Mouse (Mus musculus) c-Kit-positive CD71-negative TER-119-negative erythroid progenitor cells, embryonic 14.5 days (primary cell): ENCODE data around the gene Dynlt1a.
"Not testable (repeated sequence)": the region's sequence is repeated elsewhere in the genome, so short reads cannot be mapped to it uniquely, and the experiment has no call there.

Experiments used
- DNase-seq: peaks from one replicate; pipeline ENCODE4 v3.0.0-alpha.2; 2013; ENCODE audit warnings: low read depth

The Dynlt1a gene

GRCm38 (mm10) chr17:6289045-6289444 is 28.3 kb downstream of the Dynlt1a start:
- not testable (repeated sequence) for DNase-seq

GRCm38 (mm10) chr17:6286169-6286568 is 31.1 kb downstream of the Dynlt1a start:
- DNase-seq = not testable (repeated sequence)

DNA sequence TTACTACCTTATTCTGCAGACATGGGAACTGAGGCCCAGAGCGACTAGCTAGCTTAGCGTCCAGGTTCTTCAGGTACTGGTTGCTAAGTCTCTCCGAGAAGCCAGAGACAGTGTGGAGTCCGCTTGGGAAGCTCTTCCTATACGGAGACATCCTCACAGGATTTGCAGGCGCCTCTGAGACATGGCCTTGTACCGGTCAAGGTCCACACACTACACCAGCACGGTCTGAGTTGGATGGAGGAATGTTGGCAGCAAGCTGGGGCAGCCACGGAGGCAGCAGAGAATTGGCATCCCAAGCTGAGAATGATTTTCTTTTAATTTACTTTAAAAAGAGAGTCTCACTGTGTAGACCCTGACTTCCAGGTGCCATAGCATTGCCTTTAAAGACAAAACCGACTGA is 34.2 kb downstream of the Dynlt1a start:
- not testable (repeated sequence) for DNase-seq

GRCm38 (mm10) chr17:6280513-6280912 is 36.8 kb downstream of the Dynlt1a start:
- DNase-seq = not testable (repeated sequence)

- not testable (repeated sequence) for DNase-seq
These were observed 37.5 kb downstream of the Dynlt1a start for GRCm38 (mm10) chr17:6279772-6280171.

DNA sequence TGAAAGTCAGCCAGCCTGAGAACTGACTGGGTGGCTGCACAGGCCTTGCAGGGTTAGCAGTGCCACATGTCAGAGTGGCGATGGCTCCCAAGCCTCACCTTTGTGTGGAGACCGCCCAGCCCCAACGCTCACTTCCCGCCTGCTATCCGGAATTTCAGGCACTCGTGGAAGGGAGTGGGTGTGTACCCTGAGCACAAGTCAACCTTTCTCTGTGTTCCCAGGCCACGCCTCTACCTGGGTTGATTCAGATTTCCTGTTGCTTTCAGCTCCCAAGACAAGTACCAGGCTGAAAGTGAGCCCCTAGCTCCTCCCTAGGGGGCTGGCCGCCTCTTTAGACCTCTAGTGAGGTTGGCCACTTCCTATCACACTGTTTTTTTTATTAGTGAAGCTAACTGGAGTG is 38.1 kb downstream of the Dynlt1a start:
- not testable (repeated sequence) for DNase-seq

GRCm38 (mm10) chr17:6274693-6275092 is 42.6 kb downstream of the Dynlt1a start:
- DNase-seq = not testable (repeated sequence)

GRCm38 (mm10) chr17:6271970-6272369 is 45.3 kb downstream of the Dynlt1a start:
- not testable (repeated sequence) for DNase-seq

- DNase-seq = not testable (repeated sequence)
These were observed 46.5 kb downstream of the Dynlt1a start for GRCm38 (mm10) chr17:6270840-6271239.

- DNase-seq = not testable (repeated sequence)
These were observed 47.1 kb downstream of the Dynlt1a start for GRCm38 (mm10) chr17:6269876-6270831.

DNA sequence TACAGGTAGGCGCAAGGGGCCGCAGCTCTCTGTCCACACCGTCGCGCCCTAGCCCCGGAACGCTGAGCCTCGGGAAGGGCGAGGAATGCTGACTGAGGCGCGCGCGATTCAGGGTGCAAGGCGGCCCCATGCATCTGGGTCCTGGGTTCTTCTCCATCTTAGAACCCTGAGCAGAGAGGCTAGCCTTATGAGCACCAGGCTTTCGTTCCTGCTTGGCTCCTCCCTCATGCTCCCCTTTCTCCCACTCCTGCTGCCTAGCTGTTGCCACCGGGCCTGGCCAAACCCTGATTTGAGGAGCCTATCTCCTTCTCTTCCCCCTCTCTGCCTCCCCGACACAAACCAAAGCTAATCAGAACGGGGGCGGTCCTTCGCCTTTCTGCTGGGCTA is 60.2 kb downstream of the Dynlt1a start:
- not testable (repeated sequence) for DNase-seq

GRCm38 (mm10) chr17:6256400-6257069 is 60.8 kb downstream of the Dynlt1a start, which contains the start of gene Tmem181a:
Gene Tmem181a, plus strand, starts transcription at chr17:6256860.
- not testable (repeated sequence) for DNase-seq
